Mouse (Mus musculus) bone marrow macrophage, adult 2 months (primary cell): Measurements from ENCODE around the gene Cdadc1. TPM values are rescaled to one million over a fixed set of nuclear protein-coding genes. Genes with fewer than 3 reads are reported as not detected.

Experiments used
- H3K27ac ChIP-seq: 2 replicates; pipeline ENCODE4 v1.5.1; 2012; ENCODE audit warnings: low read depth, low read length; ENCODE audit not compliant: insufficient read depth
- H3K4me1 ChIP-seq: 2 replicates; pipeline ENCODE4 v1.6.1; 2012; ENCODE audit warnings: low read length; ENCODE audit not compliant: control insufficient read depth, insufficient read depth
- H3K4me3 ChIP-seq: 2 replicates; pipeline ENCODE4 v1.5.1; 2012; ENCODE audit warnings: mild to moderate bottlenecking, low read length, moderate library complexity; ENCODE audit not compliant: insufficient read depth
- CTCF ChIP-seq: IDR thresholded peaks from 2 replicates; pipeline ENCODE4 v1.5.1; 2012; ENCODE audit warnings: low read depth, mild to moderate bottlenecking, low read length, moderate library complexity
- POLR2A ChIP-seq: IDR thresholded peaks from 2 replicates; pipeline ENCODE4 v1.6.1; 2012; ENCODE audit warnings: mild to moderate bottlenecking, low read depth, low read length, borderline replicate concordance
- polyA plus RNA-seq: library from polyadenylated mRNA; stranded (reverse); fragments of >200 nt; gene quantifications from 2 replicates; pipeline ENCODE4 v1.2.4, GENCODE M21; 2012; ENCODE audit not compliant: missing spikeins, insufficient read depth, insufficient read length

Gene Cdadc1
- polyA plus RNA-seq, 1 experiment, result 29.4 TPM

DNA sequence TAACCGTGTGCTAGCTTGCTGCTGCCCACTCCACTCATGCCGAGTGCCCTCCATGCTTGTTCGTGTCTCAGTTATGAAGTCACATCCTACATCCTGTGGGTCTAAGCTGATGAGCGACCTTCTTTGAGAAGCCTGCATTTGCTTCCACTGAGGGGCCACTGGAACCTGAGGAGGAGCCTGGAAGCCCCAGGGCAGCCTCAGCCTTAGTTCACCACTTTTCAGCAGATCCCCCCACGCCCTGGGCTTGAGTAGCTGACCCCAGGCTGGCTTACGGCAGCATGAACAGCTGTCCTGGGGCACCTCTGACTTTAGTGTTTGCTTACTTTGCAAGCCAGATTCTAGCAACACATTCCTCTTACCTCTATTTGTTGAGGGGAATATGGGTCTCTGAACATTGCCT is 31.0 kb downstream of the Cdadc1 start:
- H3K4me1 ChIP-seq, result peaks cover 5% of the 10 kb centered on the region
- H3K4me3 ChIP-seq, result no peak overlapping the region
- no peak for TF ChIP-seq CTCF
- no peak for TF ChIP-seq POLR2A
- no peak overlapping the region for H3K27ac ChIP-seq

DNA sequence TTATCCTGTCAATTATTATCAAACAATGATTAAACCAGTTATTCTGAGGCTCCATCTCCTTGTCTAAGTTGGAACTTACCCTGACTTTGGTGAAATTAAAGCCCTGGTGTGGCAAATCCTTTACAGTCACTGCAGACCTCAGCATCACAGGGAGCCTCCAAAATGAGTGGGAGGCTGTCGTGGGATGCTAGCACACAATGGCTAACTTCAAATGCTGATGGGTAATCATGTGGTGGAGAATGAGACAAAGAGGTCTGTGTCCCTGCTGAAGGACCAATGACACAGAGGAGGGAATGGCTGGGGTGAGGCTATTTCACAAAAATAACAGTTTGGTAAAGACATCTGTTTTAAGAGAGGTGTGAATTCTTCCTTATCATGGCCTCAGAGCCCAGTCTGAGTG is 39.9 kb downstream of the Cdadc1 start:
- H3K4me3 ChIP-seq, result no peak overlapping the region
- TF ChIP-seq CTCF (no peak), POLR2A (no peak)
- H3K4me1 ChIP-seq, result peaks cover 4% of the 10 kb centered on the region; the same call in 1 of the 2 replicates
- H3K27ac ChIP-seq, result no peak overlapping the region

DNA sequence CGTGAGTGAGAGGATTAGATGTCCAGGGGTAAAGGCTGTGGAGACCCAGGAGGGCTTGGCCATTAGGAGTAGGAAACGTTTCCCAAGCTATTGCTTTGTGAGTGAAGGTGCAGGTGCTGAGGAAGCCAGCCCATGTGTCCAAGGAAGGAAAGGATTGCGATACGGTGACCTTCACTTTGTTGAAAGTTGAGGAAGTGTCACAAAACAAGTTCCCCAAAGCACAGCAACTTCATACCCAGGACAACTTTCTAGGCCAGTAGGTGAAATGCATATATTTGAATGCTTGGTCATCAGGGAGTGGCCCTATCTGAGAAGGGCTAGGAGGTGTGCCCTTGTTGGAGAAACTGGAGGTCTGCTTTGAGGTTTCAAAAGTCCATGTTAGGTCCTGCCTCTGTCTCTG is 40.7 kb downstream of the Cdadc1 start:
- no peak overlapping the region for H3K27ac ChIP-seq
- H3K4me3 ChIP-seq, result no peak overlapping the region
- no peak for TF ChIP-seq CTCF
- TF ChIP-seq POLR2A, result no peak
- H3K4me1 ChIP-seq, result peaks cover 4% of the 10 kb centered on the region; the same call in 1 of the 2 replicates

DNA sequence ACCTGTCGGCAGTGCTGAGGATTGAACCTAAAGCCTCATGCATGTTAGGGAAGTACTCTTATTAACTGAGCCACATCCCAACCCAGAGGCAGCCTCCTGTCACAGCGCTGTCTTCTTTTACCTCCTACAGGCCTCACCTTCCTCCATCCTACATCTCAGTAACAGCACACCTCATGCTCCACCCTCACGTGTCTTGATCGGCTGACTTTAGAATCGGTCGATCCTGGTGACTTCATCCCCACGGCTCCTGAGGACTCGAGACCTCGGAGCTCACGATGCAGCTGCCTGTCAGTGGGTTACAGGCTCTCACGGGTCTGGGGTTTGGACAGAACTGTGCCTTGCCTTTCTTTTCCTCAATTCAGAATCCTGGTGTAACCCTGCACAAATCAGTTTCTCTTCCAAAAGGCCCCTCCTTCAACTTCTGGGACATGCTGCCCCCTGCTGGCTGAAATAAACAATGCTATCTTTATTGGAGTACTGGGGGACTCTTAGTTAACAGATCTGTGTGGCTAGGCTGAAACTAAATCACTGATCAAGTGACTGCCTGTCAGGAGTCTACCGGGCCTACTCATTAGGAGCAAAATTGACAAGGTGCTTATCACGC is 41.7 kb downstream of the Cdadc1 start:
- Histone ChIP-seq H3K27ac (no peak overlapping the region), H3K4me3 (no peak overlapping the region), H3K4me1 (peaks cover 4% of the 10 kb centered on the region; the same call in 1 of the 2 replicates)
- TF ChIP-seq POLR2A (no peak), CTCF (0 out of 2 replicates have a peak, but pooled peaks have one; percentile 39)

DNA sequence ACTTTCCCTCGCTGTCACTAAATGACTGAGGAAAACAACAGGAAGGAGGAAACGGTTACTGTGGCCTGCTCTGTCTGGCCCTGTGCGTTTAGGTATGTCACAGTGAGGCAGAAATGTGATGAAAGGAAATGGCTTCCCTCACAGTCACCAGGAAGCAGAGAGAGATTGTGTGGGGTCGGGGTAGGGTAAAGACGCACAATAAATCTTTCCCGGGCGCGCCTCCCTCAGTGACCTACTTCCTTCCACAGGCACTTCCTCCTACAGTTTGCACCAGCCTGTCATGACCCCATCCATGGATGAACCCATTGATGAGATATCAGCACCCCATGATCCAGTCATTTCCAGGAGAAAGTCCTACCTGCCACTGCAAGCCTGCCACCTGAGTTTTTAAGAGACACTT is 42.7 kb downstream of the Cdadc1 start:
- TF ChIP-seq POLR2A (no peak), CTCF (no peak)
- H3K27ac ChIP-seq, result no peak overlapping the region
- no peak overlapping the region for H3K4me3 ChIP-seq
- H3K4me1 ChIP-seq, result peaks cover 4% of the 10 kb centered on the region; the same call in 1 of the 2 replicates

DNA sequence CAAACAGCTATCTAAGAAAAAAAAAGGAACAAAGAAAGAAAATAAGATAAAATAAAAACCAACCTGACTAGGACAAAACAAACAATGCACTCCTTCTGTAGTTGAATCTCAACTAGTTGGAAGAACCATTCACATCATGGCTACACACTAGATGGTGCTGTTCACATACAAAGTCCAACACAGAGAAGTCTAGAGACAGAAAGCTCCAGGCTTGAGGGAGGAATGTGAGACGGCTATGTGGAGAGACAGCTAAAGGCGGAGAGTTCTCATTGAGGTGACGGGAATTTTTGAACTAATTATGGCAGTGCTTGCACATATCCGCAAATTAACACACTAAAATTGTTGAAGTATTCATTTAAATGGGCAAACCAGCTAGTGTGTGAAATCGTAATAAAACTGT is 43.7 kb downstream of the Cdadc1 start:
- Histone ChIP-seq H3K4me1 (peaks cover 4% of the 10 kb centered on the region; the same call in 1 of the 2 replicates), H3K4me3 (no peak overlapping the region), H3K27ac (no peak overlapping the region)
- TF ChIP-seq POLR2A (no peak), CTCF (no peak)

DNA sequence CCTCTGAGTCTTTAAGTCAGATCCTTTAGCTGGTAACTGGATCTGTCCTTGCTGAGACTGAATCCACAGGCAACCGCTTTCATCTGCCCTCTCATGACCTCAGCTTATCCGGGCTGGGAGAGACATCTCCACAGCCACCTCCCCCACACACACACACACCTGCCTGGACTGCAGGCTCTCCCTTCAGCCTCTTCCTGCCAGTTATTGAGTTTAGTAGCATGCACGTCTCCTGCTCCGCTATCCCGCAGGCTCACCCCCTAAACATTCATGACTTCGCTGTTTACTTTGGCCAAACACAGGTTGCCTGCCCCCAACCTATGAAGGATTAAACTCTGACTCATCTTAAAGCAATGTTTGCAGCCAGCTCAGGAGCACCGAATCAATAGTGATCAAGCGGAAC is 45.8 kb downstream of the Cdadc1 start:
- Histone ChIP-seq H3K4me3 (no peak overlapping the region), H3K4me1 (peaks cover 3% of the 10 kb centered on the region; the same call in 1 of the 2 replicates), H3K27ac (no peak overlapping the region)
- TF ChIP-seq CTCF, result no peak

DNA sequence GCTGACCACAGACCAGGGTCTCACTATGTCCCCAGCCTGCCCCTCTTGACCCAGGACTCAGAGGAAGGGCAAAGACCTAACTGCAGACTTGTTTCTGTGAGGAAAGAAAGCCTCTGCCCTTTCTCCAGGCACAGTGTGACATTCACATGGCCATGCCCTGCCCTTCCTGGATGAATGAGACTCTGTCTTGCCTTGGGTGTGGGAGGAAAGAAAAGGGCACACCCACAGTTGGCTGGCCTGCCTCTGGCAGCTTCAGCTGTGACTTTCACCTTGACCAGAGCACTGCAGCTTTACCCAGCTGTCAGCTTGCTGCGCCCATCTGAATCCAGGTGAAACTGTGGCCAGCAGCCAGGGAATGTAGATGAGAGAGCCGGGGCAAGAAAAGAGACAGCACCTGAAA is 46.9 kb downstream of the Cdadc1 start:
- H3K27ac ChIP-seq, result no peak overlapping the region
- H3K4me3 ChIP-seq, result no peak overlapping the region
- peaks cover 2% of the 10 kb centered on the region; the same call in 1 of the 2 replicates for H3K4me1 ChIP-seq
- TF ChIP-seq CTCF (no peak), POLR2A (no peak)

DNA sequence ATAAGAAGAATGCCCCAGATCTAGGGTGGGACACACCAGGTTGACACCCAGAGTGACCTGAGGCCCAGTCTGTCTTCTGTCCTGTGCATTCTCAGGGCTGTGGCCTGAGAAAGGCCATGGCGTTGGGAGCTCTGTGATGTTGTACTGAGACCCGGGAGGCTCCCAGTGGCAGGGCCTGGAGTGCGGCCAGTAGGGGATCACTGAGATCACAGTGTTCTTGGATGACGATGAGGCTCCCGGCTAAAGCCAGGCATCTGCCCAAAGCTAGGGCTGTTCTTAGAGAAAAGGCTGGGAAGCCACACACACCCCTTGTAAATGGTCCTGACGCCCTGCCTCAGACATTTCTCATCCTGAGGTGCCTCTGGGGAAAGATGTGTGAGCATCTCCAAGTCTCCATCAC is 48.7 kb downstream of the Cdadc1 start:
- Histone ChIP-seq H3K4me3 (no peak overlapping the region), H3K27ac (no peak overlapping the region), H3K4me1 (no peaks in the 10 kb centered on the region)
- no peak for TF ChIP-seq CTCF
- no peak for TF ChIP-seq POLR2A

DNA sequence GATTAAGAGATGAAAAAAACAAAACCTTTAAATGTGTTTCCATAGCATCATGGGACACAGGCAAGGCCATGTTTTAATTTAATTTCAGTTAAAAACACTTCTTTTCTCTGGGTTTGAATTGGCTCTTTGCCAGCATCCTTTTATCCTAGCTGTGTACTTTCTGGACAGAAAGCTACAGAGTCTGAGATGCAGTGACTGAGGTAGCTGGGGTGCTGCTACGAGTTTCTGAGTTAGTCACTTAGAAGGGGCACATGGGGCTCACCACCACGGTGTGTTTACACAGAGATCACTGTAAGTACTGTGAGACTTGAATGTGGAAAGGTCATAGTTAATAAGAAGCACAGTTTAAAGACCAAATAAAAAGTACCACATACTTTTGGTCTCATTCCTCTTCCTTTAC is 49.2 kb downstream of the Cdadc1 start:
- Histone ChIP-seq H3K4me3 (no peak overlapping the region), H3K27ac (no peak overlapping the region), H3K4me1 (no peaks in the 10 kb centered on the region)
- TF ChIP-seq CTCF (no peak), POLR2A (no peak)

DNA sequence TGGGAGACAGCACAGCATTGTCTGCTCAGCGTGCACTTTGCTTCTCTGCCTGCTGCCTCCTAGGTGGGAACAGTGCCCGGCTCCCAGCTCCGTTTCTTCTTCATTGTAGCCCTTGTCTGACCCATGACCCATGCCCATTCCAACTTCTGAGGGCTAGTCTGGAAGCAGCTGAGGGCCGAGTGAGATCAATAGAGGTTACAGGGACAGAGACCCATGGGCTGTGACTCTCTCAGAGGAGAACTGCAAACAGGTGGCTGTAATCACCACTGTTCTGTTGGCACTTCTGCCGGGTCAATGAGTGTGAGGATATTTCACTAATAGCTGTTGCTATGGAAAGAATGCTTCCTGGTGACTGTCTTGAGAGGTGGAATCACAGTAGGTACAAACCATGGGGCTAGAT is 50.2 kb downstream of the Cdadc1 start:
- H3K27ac ChIP-seq, result no peak overlapping the region
- H3K4me3 ChIP-seq, result no peak overlapping the region
- TF ChIP-seq POLR2A (no peak), CTCF (no peak)
- H3K4me1 ChIP-seq, result no peaks in the 10 kb centered on the region
